Comparison of ENCODE assay signal across 8 mouse cellular contexts in genomic region chr10:54040261-54041165, GRCm38 (mm10). TPM values are rescaled to one million over a fixed set of nuclear protein-coding genes. Genes with fewer than 3 reads are reported as not detected.
A peak's percentile ranks its signal among the peaks of the same experiment; 100 is the strongest.
DNase-seq lines count a peak whose midpoint lies in the region; ATAC-seq and TF ChIP-seq lines count a peak whose summit lies in the region.

No protein-coding gene starts in this region.

- H3K27me3 ChIP-seq in heart, adult 2 months (ENCODE audit: control insufficient read depth, insufficient read depth, low read length), result no peaks in the 10 kb centered on the region
- H3K27me3 ChIP-seq in heart, embryonic 12.5 days (replicated peaks), result no peaks in the 10 kb centered on the region
- no peaks in the 10 kb centered on the region for H3K27me3 ChIP-seq in liver, postnatal 0 days (ENCODE audit: insufficient read depth, low read length)
- no peaks in the 10 kb centered on the region for H3K27me3 ChIP-seq in small intestine, adult 2 months (ENCODE audit: control insufficient read depth, insufficient read depth, low read length)

- no peak for TF ChIP-seq CTCF in heart, adult 2 months (IDR thresholded peaks at IDR 0.05)
- TF ChIP-seq CTCF in liver, postnatal 0 days (IDR thresholded peaks at IDR 0.05; ENCODE audit: low read depth), result no peak
- no peak for TF ChIP-seq CTCF in small intestine, adult 2 months (IDR thresholded peaks at IDR 0.05; ENCODE audit: extremely low read depth, insufficient read length, insufficient replicate concordance, low read depth, low read length)

- peak; percentile 47 to 66 for DNase-seq in heart, adult 2 months
- no peak for DNase-seq in heart, postnatal 4 days
- peak; percentile 84 for DNase-seq in MEL-GATA-1-ER (ENCODE audit: extremely low read depth, low read depth)
- DNase-seq in liver, postnatal 0 days, result peak; percentile 46
- no peak for DNase-seq in testis, postnatal 14 days (ENCODE audit: low spot score)
- DNase-seq in retina, postnatal 1 day, result no peak

- WGBS in heart, adult 2 months, result 21% methylated on average over 11 of the region's 11 CpGs
- 33% methylated on average over 11 of the region's 11 CpGs for WGBS in heart, embryonic 12.5 days
- 28% methylated on average over 11 of the region's 11 CpGs for WGBS in liver, postnatal 0 days (ENCODE audit: insufficient replicate concordance)
- 59% methylated on average over 11 of the region's 11 CpGs for WGBS in small intestine, adult 2 months

- peak overlapping the region; percentile 39 for H3K4me2 ChIP-seq in heart, embryonic 12.5 days
- peak overlapping the region; percentile 53 for H3K4me2 ChIP-seq in liver, postnatal 0 days (ENCODE audit: low read depth, low read length)

- H3K79me2 ChIP-seq in heart, adult 2 months (replicated peaks; ENCODE audit: control insufficient read depth, insufficient read depth, low read length), result 0 out of 2 replicates have a peak, but pooled peaks cover 2% of the 10 kb centered on the region

- peak; percentile 51; the same call in 1 of the 2 replicates for ATAC-seq in heart, embryonic 12.5 days (ENCODE audit: insufficient number of reproducible peaks, low FRiP score)
- peak; percentile 55 for ATAC-seq in liver, postnatal 0 days

- TF ChIP-seq EP300 in heart, adult 2 months (IDR thresholded peaks at IDR 0.05; ENCODE audit: insufficient read depth, low read depth, low read length), result 0 out of 2 replicates have a peak, but pooled peaks have one; percentile 9
- TF ChIP-seq EP300 in liver, postnatal 0 days (IDR thresholded peaks at IDR 0.05; ENCODE audit: low read depth), result peak; percentile 14; the same call in 1 of the 2 replicates

- peaks cover 13% of the 10 kb centered on the region for H3K4me1 ChIP-seq in heart, adult 2 months (ENCODE audit: control insufficient read depth, insufficient read depth, low read length)
- peaks cover 33% of the 10 kb centered on the region for H3K4me1 ChIP-seq in heart, embryonic 12.5 days (replicated peaks)
- H3K4me1 ChIP-seq in liver, postnatal 0 days (ENCODE audit: insufficient read depth), result peaks cover 45% of the 10 kb centered on the region
- H3K4me1 ChIP-seq in small intestine, adult 2 months (ENCODE audit: control insufficient read depth, insufficient read depth, insufficient read length, low read length), result peaks cover 5% of the 10 kb centered on the region; the same call in 1 of the 2 replicates

- H3K4me3 ChIP-seq in heart, adult 2 months, result no peak overlapping the region
- H3K4me3 ChIP-seq in heart, embryonic 12.5 days, result no peak overlapping the region
- no peak overlapping the region for H3K4me3 ChIP-seq in liver, postnatal 0 days (ENCODE audit: low read depth, low read length)
- H3K4me3 ChIP-seq in small intestine, adult 2 months (ENCODE audit: low read depth, low read length), result no peak overlapping the region

- peak overlapping the region; percentile 76 for H3K27ac ChIP-seq in heart, adult 2 months
- H3K27ac ChIP-seq in heart, embryonic 12.5 days (ENCODE audit: poor library complexity, severe bottlenecking), result peak overlapping the region; percentile 76
- H3K27ac ChIP-seq in liver, postnatal 0 days (ENCODE audit: low read depth), result peak overlapping the region; percentile 91
- H3K27ac ChIP-seq in small intestine, adult 2 months (ENCODE audit: insufficient read depth, low read depth, low read length), result peak overlapping the region; percentile 39

- no peak for TF ChIP-seq POLR2A in heart, adult 2 months (IDR thresholded peaks at IDR 0.05; ENCODE audit: insufficient read depth, low read depth, low read length)
- TF ChIP-seq POLR2A in small intestine, adult 2 months (IDR thresholded peaks at IDR 0.05; ENCODE audit: low read depth, low read length), result no peak

- H3K9me3 ChIP-seq in heart, embryonic 12.5 days (replicated peaks), result no peaks in the 10 kb centered on the region
- H3K9me3 ChIP-seq in liver, postnatal 0 days (ENCODE audit: low read length), result no peaks in the 10 kb centered on the region

- intact Hi-C loops in heart, adult 2 months (cut with DNase I), result loop anchor here (2.0 kb wide), 1 partner anchor 34 kb away; no protein-coding TSS in a partner anchor

- H3K36me3 ChIP-seq in heart, adult 2 months (ENCODE audit: control insufficient read depth, insufficient read depth, low read length), result peaks cover 6% of the 10 kb centered on the region
- H3K36me3 ChIP-seq in heart, embryonic 12.5 days, result no peaks in the 10 kb centered on the region
- H3K36me3 ChIP-seq in liver, postnatal 0 days (replicated peaks; ENCODE audit: insufficient read depth, low read length), result peaks cover 6% of the 10 kb centered on the region
- H3K36me3 ChIP-seq in small intestine, adult 2 months (ENCODE audit: control insufficient read depth, insufficient read depth, low read length), result peaks cover 1% of the 10 kb centered on the region; the same call in 1 of the 2 replicates

- no peak overlapping the region for H3K9ac ChIP-seq in heart, adult 2 months (ENCODE audit: low read depth, low read length)
- no peak overlapping the region for H3K9ac ChIP-seq in heart, embryonic 12.5 days
- peak overlapping the region; percentile 24; the same call in 1 of the 2 replicates for H3K9ac ChIP-seq in liver, postnatal 0 days (replicated peaks)

RNA-seq across cellular contexts. Expression of gene Man1a, which starts 35.9 kb away (rescaled TPM):
- total RNA-seq in heart, adult 2 months (2021), result 10 to 100 TPM; 40.1 to 43.2 TPM
- 6.9 and 14.6 TPM in 2 replicates for polyA plus RNA-seq in heart, adult 2 months (2012; rRNA removed)
- total RNA-seq in heart, postnatal 4 days (2021), result 10 to 100 TPM; 21.4 to 22.1 TPM
- 9.4 and 10.6 TPM in 2 replicates for polyA plus RNA-seq in heart, embryonic 12.5 days (2016; fragmentation: Nextera tagmentation; extraction: Ambion mirVana)
- polyA plus RNA-seq in liver, postnatal 0 days (2015; fragmentation: Nextera tagmentation; extraction: Ambion mirVana), result 13.2 and 15.2 TPM in 2 replicates
- polyA plus RNA-seq in small intestine, adult 2 months (2012; rRNA removed), result 29.7 and 59.8 TPM in 2 replicates

Comparison
In these comparisons a context has a peak if more than half of its experiments do, and no peak if none do; other contexts are left out.
1. DNase-seq: peak in heart, adult 2 months (2 of 2), MEL-GATA-1-ER (single experiment) and liver, postnatal 0 days (single experiment); none in heart, postnatal 4 days (single experiment), testis, postnatal 14 days (single experiment) and retina, postnatal 1 day (single experiment).
2. H3K27ac ChIP-seq: peak in every context shown above with its lines; median percentile 91 in liver, postnatal 0 days; 76 in heart, adult 2 months; 76 in heart, embryonic 12.5 days; 39 in small intestine, adult 2 months.